Mouse (Mus musculus): Measurements from ENCODE around the gene Gm28635. TPM values are rescaled to one million over a fixed set of nuclear protein-coding genes. Genes with fewer than 3 reads are reported as not detected.
"Not testable (repeated sequence)": the region's sequence is repeated elsewhere in the genome, so short reads cannot be mapped to it uniquely, and the experiment has no call there.

Gene Gm28635
- polyA plus RNA-seq, 1 experiment: not detected

DNA sequence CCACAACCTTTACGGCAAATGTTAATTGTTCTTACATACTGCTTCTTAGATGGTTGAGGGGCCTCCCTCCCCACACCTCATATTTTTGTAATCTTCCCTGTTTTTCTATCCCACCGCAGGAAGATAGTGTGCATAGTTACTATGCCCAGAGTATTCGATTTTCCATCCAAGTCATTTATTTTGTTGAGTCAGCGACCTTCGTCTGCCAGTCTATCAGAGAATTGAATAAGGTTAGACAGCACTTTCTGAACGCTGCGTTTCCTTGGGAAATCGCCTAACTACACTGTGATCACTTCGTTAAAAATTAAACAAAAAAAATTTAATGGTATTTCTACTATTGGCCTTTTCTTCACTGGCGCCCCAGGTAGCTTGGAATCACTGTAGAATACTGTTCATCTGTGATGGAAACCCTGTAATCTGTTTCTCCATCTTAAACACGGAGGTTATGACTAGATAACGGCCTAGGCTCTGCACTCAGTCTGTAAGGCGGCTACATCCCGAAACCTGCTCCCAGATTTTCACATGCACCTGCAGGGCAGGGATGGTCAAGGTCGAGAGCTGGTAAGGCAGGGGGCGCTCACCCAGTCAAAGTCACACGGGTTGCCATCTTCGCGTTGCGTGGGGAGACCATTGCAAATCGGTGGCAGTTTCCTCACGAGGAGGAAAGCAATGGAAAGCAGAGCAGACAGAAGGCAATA lies 422 bp downstream of the Gm28635 start:
- WGBS: 8% methylated on average over 22 of the region's 22 CpGs

DNA sequence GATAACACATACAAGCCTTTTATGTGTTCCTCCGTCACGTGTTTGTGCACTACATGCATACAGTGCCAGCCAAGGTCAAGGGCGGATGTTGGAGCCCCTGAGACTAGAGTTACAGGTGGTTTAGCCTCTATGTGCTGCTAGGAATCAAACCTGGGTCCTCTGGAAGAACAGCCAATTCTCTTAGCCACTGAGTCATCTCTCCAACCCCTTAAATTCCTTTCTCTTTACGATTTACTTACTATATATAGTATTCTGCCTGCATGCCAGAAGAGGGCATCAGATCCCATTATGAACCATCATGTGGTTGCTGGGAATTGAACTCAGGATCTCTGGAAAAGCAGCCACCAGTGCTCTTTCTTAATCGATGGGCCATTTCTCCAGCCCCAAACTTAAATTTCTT lies 6.3 kb downstream of the Gm28635 start:
- H3K27ac ChIP-seq (ENCODE audit: control insufficient read depth, insufficient read depth, low read depth, low read length, poor library complexity); H3K4me3 ChIP-seq (replicated peaks; ENCODE audit: control insufficient read depth, low read depth, low read length); H3K4me1 ChIP-seq (ENCODE audit: control insufficient read depth, insufficient read depth, low read length): not testable (repeated sequence)
- WGBS: 72% methylated on average over 4 of the region's 5 CpGs

More for the DNA sequence above, 422 bp downstream of the Gm28635 start:
- Histone ChIP-seq H3K4me1 (ENCODE audit: control insufficient read depth, insufficient read depth, low read length) (no peaks in the 10 kb centered on the region; the same call in 1 of the 2 replicates), H3K4me3 (replicated peaks; ENCODE audit: control insufficient read depth, low read depth, low read length) (peak overlapping the region; percentile 73), H3K27ac (ENCODE audit: control insufficient read depth, insufficient read depth, low read depth, low read length, poor library complexity) (peak overlapping the region; percentile 8; the same call in 1 of the 2 replicates)
- no peak for TF ChIP-seq POLR2A (IDR thresholded peaks at IDR 0.05; ENCODE audit: borderline replicate concordance, control insufficient read depth, low read depth, low read length)
- peak; percentile 38; the same call in 1 of the 2 replicates for TF ChIP-seq CTCF (IDR thresholded peaks at IDR 0.05; ENCODE audit: control insufficient read depth, insufficient read depth, low read length)

DNA sequence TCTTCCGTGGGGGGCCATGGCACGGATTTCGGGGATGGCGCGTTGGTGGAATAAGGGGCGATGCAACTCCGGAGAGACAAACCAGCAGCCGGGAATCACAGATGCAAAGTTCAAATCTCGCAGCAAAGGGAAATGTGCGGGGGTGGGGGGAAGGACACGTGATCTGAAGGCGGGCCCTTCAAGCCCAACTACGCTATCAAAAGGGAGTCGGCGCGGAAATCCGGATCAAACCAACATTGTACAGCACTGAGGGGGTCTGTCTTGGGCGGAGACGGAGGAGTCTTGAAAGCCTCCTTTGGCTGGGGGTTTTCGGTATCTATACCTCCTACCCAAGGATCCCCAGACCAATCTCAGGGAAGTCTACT lies 7.3 kb downstream of the Gm28635 start, which contains the start of gene Selenoh:
Selenoh (minus strand) TSS at position 202 of the 365 bp plus-strand sequence.
- H3K4me3 ChIP-seq (replicated peaks; ENCODE audit: control insufficient read depth, low read depth, low read length): peak within 1 kb of the TSS; percentile 80
- 0 out of 2 replicates have a peak, but pooled peaks have one; percentile 5 for TF ChIP-seq POLR2A (IDR thresholded peaks at IDR 0.05; ENCODE audit: borderline replicate concordance, control insufficient read depth, low read depth, low read length)
- TF ChIP-seq CTCF (IDR thresholded peaks at IDR 0.05; ENCODE audit: control insufficient read depth, insufficient read depth, low read length): no peak
- H3K4me1 ChIP-seq (ENCODE audit: control insufficient read depth, insufficient read depth, low read length): no peaks in the 10 kb centered on the region
- H3K27ac ChIP-seq (ENCODE audit: control insufficient read depth, insufficient read depth, low read depth, low read length, poor library complexity): peak within 1 kb of the TSS; percentile 37; the same call in 1 of the 2 replicates
- under 1% methylated on average over 20 of the region's 20 CpGs for WGBS

DNA sequence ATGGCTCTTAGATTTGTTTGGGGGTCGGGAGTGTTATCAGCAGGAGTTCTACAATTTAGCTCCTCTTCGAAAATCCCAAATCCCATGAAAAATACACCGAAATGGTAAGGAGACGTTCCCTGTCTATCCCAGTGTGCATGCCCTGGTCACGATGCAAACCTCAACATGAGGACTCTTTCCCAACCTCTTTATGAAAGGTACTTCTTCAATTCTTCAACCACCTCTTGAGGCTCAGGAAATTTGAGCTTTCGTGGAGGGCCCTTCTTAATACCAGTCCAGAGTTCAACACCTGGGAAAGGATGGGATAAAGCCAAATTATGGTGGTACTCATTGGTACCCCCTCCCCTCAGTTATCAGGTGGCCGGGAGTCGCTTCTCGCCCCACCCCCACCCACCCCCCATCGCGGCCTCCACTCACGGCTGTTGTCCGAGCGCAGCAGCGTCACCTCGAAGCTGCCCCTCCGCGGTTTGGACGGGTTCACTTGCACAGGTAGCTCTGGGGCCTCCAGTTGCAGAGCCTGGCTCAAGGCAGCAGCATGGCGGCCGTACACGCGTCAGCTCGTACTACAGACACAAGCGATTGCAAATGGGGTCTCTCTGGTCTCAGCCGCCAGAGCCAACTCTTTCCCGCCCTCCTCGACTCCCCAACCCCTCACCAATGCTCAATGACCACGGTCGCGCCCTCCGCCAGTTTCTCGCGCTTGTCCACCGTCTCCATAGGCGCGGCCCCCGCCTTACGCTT lies 7.8 kb downstream of the Gm28635 start:
- no peak; the same call in 1 of the 2 replicates for TF ChIP-seq POLR2A (IDR thresholded peaks at IDR 0.05; ENCODE audit: borderline replicate concordance, control insufficient read depth, low read depth, low read length)
- TF ChIP-seq CTCF (IDR thresholded peaks at IDR 0.05; ENCODE audit: control insufficient read depth, insufficient read depth, low read length): no peak
- peak overlapping the region; percentile 37; the same call in 1 of the 2 replicates for H3K27ac ChIP-seq (ENCODE audit: control insufficient read depth, insufficient read depth, low read depth, low read length, poor library complexity)
- H3K4me3 ChIP-seq (replicated peaks; ENCODE audit: control insufficient read depth, low read depth, low read length): peak overlapping the region; percentile 80
- no peaks in the 10 kb centered on the region for H3K4me1 ChIP-seq (ENCODE audit: control insufficient read depth, insufficient read depth, low read length)
- WGBS: 2% methylated on average over 39 of the region's 39 CpGs

DNA sequence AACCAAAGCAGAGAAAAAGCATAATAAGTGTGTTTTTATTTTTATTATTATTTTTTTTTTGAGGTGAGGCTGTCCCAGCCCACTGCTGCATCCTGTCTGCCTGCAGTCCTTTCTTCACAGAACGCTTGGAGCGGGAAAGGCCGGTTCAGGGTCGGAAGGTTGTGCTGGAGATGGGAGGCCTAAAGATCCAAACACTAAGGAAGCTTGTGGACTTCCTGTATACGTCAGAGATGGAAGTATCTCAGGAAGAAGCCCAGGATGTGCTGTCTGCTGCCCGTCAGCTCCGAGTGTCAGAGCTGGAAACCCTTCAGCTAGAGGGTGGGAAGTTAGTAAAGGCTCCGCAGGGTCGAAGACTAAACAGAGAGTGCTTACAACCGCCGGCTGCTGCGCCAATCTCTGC lies 11.8 kb downstream of the Gm28635 start:
- no peak overlapping the region for H3K4me3 ChIP-seq (replicated peaks; ENCODE audit: control insufficient read depth, low read depth, low read length)
- no peak for TF ChIP-seq CTCF (IDR thresholded peaks at IDR 0.05; ENCODE audit: control insufficient read depth, insufficient read depth, low read length)
- TF ChIP-seq POLR2A (IDR thresholded peaks at IDR 0.05; ENCODE audit: borderline replicate concordance, control insufficient read depth, low read depth, low read length): no peak
- 80% methylated on average over 12 of the region's 12 CpGs for WGBS
- no peak overlapping the region for H3K27ac ChIP-seq (ENCODE audit: control insufficient read depth, insufficient read depth, low read depth, low read length, poor library complexity)
- no peaks in the 10 kb centered on the region for H3K4me1 ChIP-seq (ENCODE audit: control insufficient read depth, insufficient read depth, low read length)

- TF ChIP-seq POLR2A (IDR thresholded peaks at IDR 0.05; ENCODE audit: borderline replicate concordance, control insufficient read depth, low read depth, low read length) (no peak), CTCF (IDR thresholded peaks at IDR 0.05; ENCODE audit: control insufficient read depth, insufficient read depth, low read length) (0 out of 2 replicates have a peak, but pooled peaks have one; percentile 28)
- 46% methylated on average over 2 of the region's 2 CpGs for WGBS
- no peaks in the 10 kb centered on the region for H3K4me1 ChIP-seq (ENCODE audit: control insufficient read depth, insufficient read depth, low read length)
- no peak overlapping the region for H3K4me3 ChIP-seq (replicated peaks; ENCODE audit: control insufficient read depth, low read depth, low read length)
- no peak overlapping the region for H3K27ac ChIP-seq (ENCODE audit: control insufficient read depth, insufficient read depth, low read depth, low read length, poor library complexity)
These were observed 15.0 kb downstream of the Gm28635 start for GRCm38 (mm10) chr2:84662866-84663265.

GRCm38 (mm10) chr2:84660253-84660652 lies 17.6 kb downstream of the Gm28635 start:
- Histone ChIP-seq H3K27ac (ENCODE audit: control insufficient read depth, insufficient read depth, low read depth, low read length, poor library complexity) (no peak overlapping the region), H3K4me3 (replicated peaks; ENCODE audit: control insufficient read depth, low read depth, low read length) (no peak overlapping the region), H3K4me1 (ENCODE audit: control insufficient read depth, insufficient read depth, low read length) (no peaks in the 10 kb centered on the region; the same call in 1 of the 2 replicates)
- TF ChIP-seq POLR2A (IDR thresholded peaks at IDR 0.05; ENCODE audit: borderline replicate concordance, control insufficient read depth, low read depth, low read length) (no peak), CTCF (IDR thresholded peaks at IDR 0.05; ENCODE audit: control insufficient read depth, insufficient read depth, low read length) (0 out of 2 replicates have a peak, but pooled peaks have one; percentile 30)
- WGBS: 35% methylated on average over 3 of the region's 3 CpGs

DNA sequence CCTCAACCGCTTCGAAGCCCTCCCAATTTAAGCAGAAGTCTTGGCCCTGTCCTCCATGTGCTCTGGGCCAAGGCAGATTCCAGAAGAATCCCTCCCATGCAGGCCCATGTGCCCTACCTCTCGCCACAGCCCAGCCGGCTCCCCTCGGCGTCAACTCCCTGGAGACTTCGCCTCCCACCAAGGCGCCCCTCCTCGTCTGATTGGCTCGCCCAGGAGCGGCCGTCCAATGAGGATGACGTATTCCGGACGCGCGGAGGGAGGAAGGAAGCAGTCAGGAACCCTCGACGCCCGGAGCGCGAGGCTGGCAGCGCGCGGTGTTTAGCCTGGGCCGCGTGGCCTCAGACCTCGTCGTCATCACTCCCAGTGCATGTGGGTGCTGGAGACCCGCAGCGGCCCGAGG lies 19.0 kb downstream of the Gm28635 start, which contains the start of gene Btbd18:
Btbd18 (plus strand) TSS at position 274 of the 400 bp plus-strand sequence.
- Histone ChIP-seq H3K4me1 (ENCODE audit: control insufficient read depth, insufficient read depth, low read length) (no peaks in the 10 kb centered on the region; the same call in 1 of the 2 replicates), H3K27ac (ENCODE audit: control insufficient read depth, insufficient read depth, low read depth, low read length, poor library complexity) (no peak within 1 kb of the TSS), H3K4me3 (replicated peaks; ENCODE audit: control insufficient read depth, low read depth, low read length) (no peak within 1 kb of the TSS)
- WGBS: 94% methylated on average over 32 of the region's 32 CpGs
- TF ChIP-seq POLR2A (IDR thresholded peaks at IDR 0.05; ENCODE audit: borderline replicate concordance, control insufficient read depth, low read depth, low read length) (no peak), CTCF (IDR thresholded peaks at IDR 0.05; ENCODE audit: control insufficient read depth, insufficient read depth, low read length) (no peak)
